Mouse (Mus musculus) midbrain, embryonic 16.5 days (tissue): Measurements from ENCODE around the gene Hs3st5. TPM values are rescaled to one million over a fixed set of nuclear protein-coding genes. Genes with fewer than 3 reads are reported as not detected.

Experiments used
- ATAC-seq: fragments of 200-750 bp; cut with Nextera tagmentation; 2 replicates; pipeline ENCODE4 v1.8.0; 2017; ENCODE audit warnings: moderate TSS enrichment
- H3K27ac ChIP-seq: fragments of 300-500 bp; sonication (generic); 2 replicates; pipeline ENCODE4 v1.5.1; 2014; ENCODE audit warnings: mild to moderate bottlenecking, low read length, mixed read lengths
- H3K27me3 ChIP-seq: fragments of 300-500 bp; sonication (generic); 2 replicates; pipeline ENCODE4 v1.6.1; 2014; ENCODE audit warnings: low read depth, low read length, mixed read lengths; ENCODE audit not compliant: control insufficient read depth, insufficient read depth
- H3K36me3 ChIP-seq: fragments of 300-500 bp; sonication (generic); 2 replicates; pipeline ENCODE4 v1.6.1; 2014; ENCODE audit warnings: mild to moderate bottlenecking, low read length, moderate library complexity, mixed read lengths; ENCODE audit not compliant: control insufficient read depth, insufficient read depth
- H3K4me1 ChIP-seq: fragments of 300-500 bp; sonication (generic); 2 replicates; pipeline ENCODE4 v1.6.1; 2014; ENCODE audit warnings: mild to moderate bottlenecking, low read length, mixed read lengths; ENCODE audit not compliant: control insufficient read depth, insufficient read depth
- H3K4me2 ChIP-seq: fragments of 300-500 bp; sonication (generic); 2 replicates; pipeline ENCODE4 v1.6.1; 2014; ENCODE audit warnings: mild to moderate bottlenecking, low read length, mixed read lengths
- H3K4me3 ChIP-seq: fragments of 300-500 bp; sonication (generic); 2 replicates; pipeline ENCODE4 v1.5.1; 2014; ENCODE audit warnings: low read depth, mild to moderate bottlenecking, low read length, moderate library complexity, mixed read lengths
- H3K9ac ChIP-seq: fragments of 300-500 bp; sonication (generic); 2 replicates; pipeline ENCODE4 v1.6.1; 2014; ENCODE audit warnings: low read depth, low read length, mixed read lengths
- H3K9me3 ChIP-seq: fragments of 300-500 bp; sonication (generic); replicated peaks from 2 replicates; pipeline ENCODE4 v1.6.1; 2014; ENCODE audit warnings: mild to moderate bottlenecking, low read length, mixed read lengths; ENCODE audit not compliant: control insufficient read depth, poor library complexity, severe bottlenecking
- WGBS: fragments of 180-500 bp; shearing (Covaris S2); extraction: QIAGEN DNeasy Blood & Tissue Kit; methylation state at CpG from one replicate; pipeline ENCODE4 v1.1.7; 2014; 5-methylcytosine and 5-hydroxymethylcytosine counted together
- polyA plus RNA-seq: library from polyadenylated mRNA; unstranded; fragments of >200 nt; fragmentation: Nextera tagmentation; extraction: Ambion mirVana; gene quantifications from 2 replicates; pipeline ENCODE4 v1.2.1, GENCODE M21; 2015

Hs3st5 gene
- 21.6 and 22.9 TPM in 2 replicates for polyA plus RNA-seq

GRCm38 (mm10) chr10:36506727-36507555, at the start of gene Hs3st5:
TSS of gene Hs3st5 (plus strand) at chr10:36506814.
- H3K4me2 ChIP-seq, result peak within 1 kb of the TSS; percentile 68
- H3K9me3 ChIP-seq, result no peaks in the 10 kb centered on the region
- peak within 1 kb of the TSS; percentile 61 for H3K4me3 ChIP-seq
- H3K27ac ChIP-seq, result peak within 1 kb of the TSS; percentile 79
- peak within 1 kb of the TSS; percentile 75 for H3K9ac ChIP-seq
- H3K4me1 ChIP-seq, result peaks cover 5% of the 10 kb centered on the region
- under 1% methylated on average over 65 of the region's 71 CpGs for WGBS
- ATAC-seq, result peak; percentile 91
- no peaks in the 10 kb centered on the region for H3K27me3 ChIP-seq
- no peaks in the 10 kb centered on the region for H3K36me3 ChIP-seq

- H3K9ac ChIP-seq, result no peak overlapping the region
- H3K27me3 ChIP-seq, result no peaks in the 10 kb centered on the region
- no peak overlapping the region for H3K27ac ChIP-seq
- no peak overlapping the region for H3K4me3 ChIP-seq
- no peak for ATAC-seq
- H3K9me3 ChIP-seq, result no peaks in the 10 kb centered on the region
- WGBS, result 93% methylated on average over 3 of the region's 3 CpGs
- no peaks in the 10 kb centered on the region for H3K4me1 ChIP-seq
- H3K4me2 ChIP-seq, result no peak overlapping the region
- H3K36me3 ChIP-seq, result no peaks in the 10 kb centered on the region
Measured at GRCm38 (mm10) chr10:36468664-36469063, 38.0 kb upstream of the Hs3st5 start.

GRCm38 (mm10) chr10:36471135-36471534, 35.5 kb upstream of the Hs3st5 start:
- Histone ChIP-seq H3K4me3 (no peak overlapping the region), H3K27ac (no peak overlapping the region), H3K4me1 (no peaks in the 10 kb centered on the region), H3K9ac (no peak overlapping the region), H3K9me3 (no peaks in the 10 kb centered on the region), H3K36me3 (no peaks in the 10 kb centered on the region), H3K4me2 (no peak overlapping the region), H3K27me3 (no peaks in the 10 kb centered on the region)
- WGBS, result 66% methylated on average over 3 of the region's 3 CpGs
- ATAC-seq, result no peak

GRCm38 (mm10) chr10:36474834-36475233, 31.8 kb upstream of the Hs3st5 start:
- Histone ChIP-seq H3K4me3 (no peak overlapping the region), H3K36me3 (no peaks in the 10 kb centered on the region), H3K27me3 (no peaks in the 10 kb centered on the region), H3K9me3 (no peaks in the 10 kb centered on the region), H3K9ac (no peak overlapping the region), H3K27ac (no peak overlapping the region), H3K4me2 (no peak overlapping the region), H3K4me1 (no peaks in the 10 kb centered on the region)
- ATAC-seq, result no peak
- 84% methylated on average over 3 of the region's 3 CpGs for WGBS

- 86% methylated on average over 4 of the region's 4 CpGs for WGBS
- no peak for ATAC-seq
Measured at GRCm38 (mm10) chr10:36477543-36477942, 29.1 kb upstream of the Hs3st5 start.

GRCm38 (mm10) chr10:36483362-36483761, 23.3 kb upstream of the Hs3st5 start:
- H3K4me3 ChIP-seq, result no peak overlapping the region
- H3K27ac ChIP-seq, result no peak overlapping the region
- no peak for ATAC-seq
- H3K9me3 ChIP-seq, result no peaks in the 10 kb centered on the region
- WGBS, result 36% methylated on average over 2 of the region's 2 CpGs
- no peak overlapping the region for H3K9ac ChIP-seq
- H3K4me1 ChIP-seq, result no peaks in the 10 kb centered on the region
- H3K4me2 ChIP-seq, result no peak overlapping the region
- no peaks in the 10 kb centered on the region for H3K36me3 ChIP-seq
- no peaks in the 10 kb centered on the region for H3K27me3 ChIP-seq

More at GRCm38 (mm10) chr10:36477543-36477942, 29.1 kb upstream of the Hs3st5 start:
- Histone ChIP-seq H3K4me3 (no peak overlapping the region), H3K9ac (no peak overlapping the region), H3K27me3 (no peaks in the 10 kb centered on the region), H3K4me2 (no peak overlapping the region), H3K27ac (no peak overlapping the region), H3K36me3 (no peaks in the 10 kb centered on the region), H3K9me3 (no peaks in the 10 kb centered on the region), H3K4me1 (no peaks in the 10 kb centered on the region)

GRCm38 (mm10) chr10:36484011-36484410, 22.6 kb upstream of the Hs3st5 start:
- no peaks in the 10 kb centered on the region for H3K27me3 ChIP-seq
- WGBS, result 39% methylated on average over 3 of the region's 3 CpGs
- H3K4me3 ChIP-seq, result no peak overlapping the region
- no peak for ATAC-seq
- H3K4me2 ChIP-seq, result no peak overlapping the region
- H3K4me1 ChIP-seq, result no peaks in the 10 kb centered on the region
- no peak overlapping the region for H3K27ac ChIP-seq
- H3K9ac ChIP-seq, result no peak overlapping the region
- H3K9me3 ChIP-seq, result no peaks in the 10 kb centered on the region
- no peaks in the 10 kb centered on the region for H3K36me3 ChIP-seq

- H3K36me3 ChIP-seq, result no peaks in the 10 kb centered on the region
- no peaks in the 10 kb centered on the region for H3K27me3 ChIP-seq
- no peak overlapping the region for H3K9ac ChIP-seq
- no peak overlapping the region for H3K27ac ChIP-seq
- 61% methylated on average over 1 of the region's 1 CpGs for WGBS
- no peak overlapping the region for H3K4me2 ChIP-seq
- no peak for ATAC-seq
- no peak overlapping the region for H3K4me3 ChIP-seq
- H3K4me1 ChIP-seq, result no peaks in the 10 kb centered on the region
- H3K9me3 ChIP-seq, result no peaks in the 10 kb centered on the region
Measured at GRCm38 (mm10) chr10:36484728-36485300, 21.8 kb upstream of the Hs3st5 start.

GRCm38 (mm10) chr10:36493566-36493965, 13.0 kb upstream of the Hs3st5 start:
- Histone ChIP-seq H3K4me3 (no peak overlapping the region), H3K27ac (no peak overlapping the region), H3K9me3 (no peaks in the 10 kb centered on the region), H3K9ac (no peak overlapping the region), H3K4me2 (no peak overlapping the region), H3K4me1 (no peaks in the 10 kb centered on the region), H3K27me3 (no peaks in the 10 kb centered on the region), H3K36me3 (no peaks in the 10 kb centered on the region)
- ATAC-seq, result no peak
- WGBS, result 85% methylated on average over 1 of the region's 1 CpGs
